Mouse (Mus musculus) forebrain, embryonic 16.5 days (tissue): ENCODE measurements at regions not wholly inside any gene's neighbourhood (a gene's known extent, or its start where the extent isn't known, plus 50 kb on each side); places are given as distances from the start of the nearest gene placed in this dataset.
"Not testable (repeated sequence)": the region's sequence is repeated elsewhere in the genome, so short reads cannot be mapped to it uniquely, and the experiment has no call there.

ENCODE experiments used
- ATAC-seq: fragments of 200-750 bp; cut with Nextera tagmentation; 2 replicates; pipeline ENCODE4 v1.8.0; 2017; ENCODE audit warnings: mild to moderate bottlenecking, moderate library complexity
- H3K27ac ChIP-seq: fragments of 300-500 bp; sonication (generic); 2 replicates; pipeline ENCODE4 v1.5.1; 2014; ENCODE audit warnings: low read length, control low read depth
- H3K27me3 ChIP-seq: fragments of 300-500 bp; sonication (generic); replicated peaks from 2 replicates; pipeline ENCODE4 v1.6.1; 2014; ENCODE audit warnings: low read length; ENCODE audit not compliant: control insufficient read depth, insufficient read depth
- H3K36me3 ChIP-seq: fragments of 300-500 bp; sonication (generic); 2 replicates; pipeline ENCODE4 v1.6.1; 2014; ENCODE audit not compliant: control insufficient read depth, insufficient read depth
- H3K4me1 ChIP-seq: fragments of 300-500 bp; sonication (generic); replicated peaks from 2 replicates; pipeline ENCODE4 v1.6.1; 2014; ENCODE audit warnings: low read length; ENCODE audit not compliant: control insufficient read depth, insufficient read depth
- H3K4me2 ChIP-seq: fragments of 300-500 bp; sonication (generic); 2 replicates; pipeline ENCODE4 v1.6.1; 2014; ENCODE audit warnings: mild to moderate bottlenecking, low read length, control low read depth
- H3K4me3 ChIP-seq: fragments of 300-500 bp; sonication (generic); replicated peaks from 2 replicates; pipeline ENCODE4 v1.5.1; 2014; ENCODE audit warnings: mild to moderate bottlenecking, low read length, control low read depth
- H3K9ac ChIP-seq: fragments of 300-500 bp; sonication (generic); replicated peaks from 2 replicates; pipeline ENCODE4 v1.6.1; 2014; ENCODE audit warnings: low read depth, low read length, control low read depth
- H3K9me3 ChIP-seq: fragments of 300-500 bp; sonication (generic); 2 replicates; pipeline ENCODE4 v1.6.1; 2016; ENCODE audit warnings: low read length; ENCODE audit not compliant: control insufficient read depth
- WGBS: fragments of 180-500 bp; shearing (Covaris S2); extraction: QIAGEN DNeasy Blood & Tissue Kit; methylation state at CpG from one replicate; pipeline ENCODE4 v1.1.7; 2014; 5-methylcytosine and 5-hydroxymethylcytosine counted together

GRCm38 (mm10) chrX:131383501-131383900 lies 1634.0 kb downstream of the Diaph2 start:
- no peaks in the 10 kb centered on the region for H3K9me3 ChIP-seq
- ATAC-seq: no peak
- H3K4me2 ChIP-seq: no peak overlapping the region
- no peak overlapping the region for H3K9ac ChIP-seq
- WGBS: 92% methylated on average over 2 of the region's 2 CpGs
- H3K27ac ChIP-seq: no peak overlapping the region
- no peaks in the 10 kb centered on the region for H3K27me3 ChIP-seq
- no peaks in the 10 kb centered on the region for H3K36me3 ChIP-seq
- no peaks in the 10 kb centered on the region for H3K4me1 ChIP-seq
- no peak overlapping the region for H3K4me3 ChIP-seq

- H3K27me3 ChIP-seq: no peaks in the 10 kb centered on the region
- no peak overlapping the region for H3K4me3 ChIP-seq
- no peaks in the 10 kb centered on the region for H3K9me3 ChIP-seq
- H3K36me3 ChIP-seq: no peaks in the 10 kb centered on the region
- no peak overlapping the region for H3K9ac ChIP-seq
- H3K4me2 ChIP-seq: no peak overlapping the region
- H3K27ac ChIP-seq: no peak overlapping the region
- H3K4me1 ChIP-seq: no peaks in the 10 kb centered on the region
- ATAC-seq: no peak
- WGBS: 76% methylated on average over 1 of the region's 1 CpGs
Observed at GRCm38 (mm10) chrX:131402189-131402588, 1652.6 kb downstream of the Diaph2 start.

GRCm38 (mm10) chrX:131402891-131403290 lies 1653.3 kb downstream of the Diaph2 start:
- not testable (repeated sequence) for H3K27me3 ChIP-seq, H3K36me3 ChIP-seq, H3K4me2 ChIP-seq, H3K9me3 ChIP-seq, H3K4me3 ChIP-seq, H3K4me1 ChIP-seq, H3K27ac ChIP-seq, ATAC-seq, H3K9ac ChIP-seq
- 84% methylated on average over 2 of the region's 2 CpGs for WGBS

- ATAC-seq: no peak
- H3K27ac ChIP-seq: no peak overlapping the region
Observed at GRCm38 (mm10) chrX:131406685-131407084, 1657.1 kb downstream of the Diaph2 start.

GRCm38 (mm10) chrX:131410567-131410966 lies 1661.0 kb downstream of the Diaph2 start:
- H3K27ac ChIP-seq: no peak overlapping the region
- H3K9ac ChIP-seq: no peak overlapping the region
- H3K4me3 ChIP-seq: no peak overlapping the region
- no peak for ATAC-seq
- H3K36me3 ChIP-seq: no peaks in the 10 kb centered on the region
- H3K27me3 ChIP-seq: no peaks in the 10 kb centered on the region
- H3K4me1 ChIP-seq: no peaks in the 10 kb centered on the region
- H3K4me2 ChIP-seq: no peak overlapping the region
- H3K9me3 ChIP-seq: no peaks in the 10 kb centered on the region

More at GRCm38 (mm10) chrX:131406685-131407084, 1657.1 kb downstream of the Diaph2 start:
- Histone ChIP-seq H3K36me3 (no peaks in the 10 kb centered on the region), H3K9ac (no peak overlapping the region), H3K4me2 (no peak overlapping the region), H3K4me3 (no peak overlapping the region), H3K4me1 (no peaks in the 10 kb centered on the region), H3K9me3 (no peaks in the 10 kb centered on the region), H3K27me3 (no peaks in the 10 kb centered on the region)
- WGBS: 36% methylated on average over 2 of the region's 2 CpGs

- no peak overlapping the region for H3K9ac ChIP-seq
- H3K36me3 ChIP-seq: no peaks in the 10 kb centered on the region
- H3K27ac ChIP-seq: no peak overlapping the region
- H3K4me1 ChIP-seq: no peaks in the 10 kb centered on the region
- H3K9me3 ChIP-seq: no peaks in the 10 kb centered on the region
- H3K4me3 ChIP-seq: no peak overlapping the region
- WGBS: 79% methylated on average over 2 of the region's 2 CpGs
- H3K27me3 ChIP-seq: no peaks in the 10 kb centered on the region
- H3K4me2 ChIP-seq: no peak overlapping the region
- ATAC-seq: no peak
Observed at GRCm38 (mm10) chrX:131422178-131422577, 1672.6 kb downstream of the Diaph2 start.

GRCm38 (mm10) chrX:131422811-131423210 lies 1673.3 kb downstream of the Diaph2 start:
- no peaks in the 10 kb centered on the region for H3K36me3 ChIP-seq
- 70% methylated on average over 2 of the region's 2 CpGs for WGBS
- H3K4me3 ChIP-seq: no peak overlapping the region
- H3K9me3 ChIP-seq: no peaks in the 10 kb centered on the region
- H3K9ac ChIP-seq: no peak overlapping the region
- no peaks in the 10 kb centered on the region for H3K27me3 ChIP-seq
- H3K27ac ChIP-seq: no peak overlapping the region
- no peak overlapping the region for H3K4me2 ChIP-seq
- H3K4me1 ChIP-seq: no peaks in the 10 kb centered on the region
- no peak for ATAC-seq

- 26% methylated on average over 1 of the region's 1 CpGs for WGBS
- Histone ChIP-seq H3K4me1 (no peaks in the 10 kb centered on the region), H3K27me3 (no peaks in the 10 kb centered on the region), H3K9ac (no peak overlapping the region), H3K9me3 (no peaks in the 10 kb centered on the region), H3K27ac (no peak overlapping the region), H3K4me3 (no peak overlapping the region), H3K36me3 (no peaks in the 10 kb centered on the region), H3K4me2 (no peak overlapping the region)
- no peak for ATAC-seq
Observed at GRCm38 (mm10) chrX:131434155-131434554, 1684.6 kb downstream of the Diaph2 start.

GRCm38 (mm10) chrX:131452866-131453265 lies 1703.3 kb downstream of the Diaph2 start:
- Histone ChIP-seq H3K36me3 (no peaks in the 10 kb centered on the region), H3K27me3 (no peaks in the 10 kb centered on the region), H3K27ac (no peak overlapping the region), H3K4me3 (no peak overlapping the region), H3K9ac (no peak overlapping the region), H3K4me2 (no peak overlapping the region), H3K4me1 (no peaks in the 10 kb centered on the region), H3K9me3 (no peaks in the 10 kb centered on the region)
- WGBS: 70% methylated on average over 2 of the region's 2 CpGs
- ATAC-seq: no peak

GRCm38 (mm10) chrX:131460631-131461030 lies 1711.1 kb downstream of the Diaph2 start:
- Histone ChIP-seq H3K4me1 (no peaks in the 10 kb centered on the region), H3K4me2 (no peak overlapping the region), H3K9ac (no peak overlapping the region), H3K36me3 (no peaks in the 10 kb centered on the region), H3K9me3 (no peaks in the 10 kb centered on the region), H3K27me3 (no peaks in the 10 kb centered on the region), H3K4me3 (no peak overlapping the region), H3K27ac (no peak overlapping the region)
- no peak for ATAC-seq
